Mouse (Mus musculus): ENCODE data around the gene Ephb2. TPM values are rescaled to one million over a fixed set of nuclear protein-coding genes. Genes with fewer than 3 reads are reported as not detected.

The Ephb2 gene
- total and polyA plus RNA-seq, 2 experiments from 2014 or later: 15.6 to 202 TPM

DNA sequence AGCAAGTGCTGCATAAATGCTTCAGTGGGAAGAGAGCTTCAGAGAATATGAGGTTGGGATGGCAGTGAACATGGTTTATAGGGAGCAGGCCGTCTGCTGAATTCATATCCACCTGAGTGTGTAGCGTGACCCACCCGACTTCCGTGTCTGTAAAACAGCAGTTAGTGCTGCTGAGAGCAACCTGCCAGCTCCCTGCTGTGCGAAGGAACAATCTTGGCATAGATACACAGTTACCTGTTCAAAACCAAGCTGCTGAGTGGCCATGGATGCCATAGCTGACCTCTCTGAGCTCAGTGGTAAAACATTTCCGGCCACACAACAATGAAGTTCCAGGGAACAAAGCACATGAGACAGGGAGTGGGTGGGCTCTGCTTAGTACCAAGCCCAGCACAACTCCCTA is 138.5 kb downstream of the Ephb2 start:
- no peaks in the 10 kb centered on the region; the same call in 1 of the 2 replicates for H3K4me1 ChIP-seq (ENCODE audit: insufficient read depth, low read length)
- ATAC-seq (ENCODE audit: low FRiP score) (no peak), DNase-seq (ENCODE audit: low spot score) (no peak)
- H3K4me2 ChIP-seq (ENCODE audit: low read depth, low read length, poor library complexity, severe bottlenecking): no peak overlapping the region
- no peaks in the 10 kb centered on the region for H3K27me3 ChIP-seq (ENCODE audit: insufficient read depth, low read length)
- peaks cover 30% of the 10 kb centered on the region for H3K36me3 ChIP-seq (ENCODE audit: insufficient read depth, low read length)
- H3K27ac ChIP-seq (ENCODE audit: low read depth, low read length): no peak overlapping the region
- H3K4me3 ChIP-seq (ENCODE audit: low read depth, low read length): no peak overlapping the region
- WGBS: 82% methylated on average over 6 of the region's 6 CpGs
- no peak for TF ChIP-seq CTCF (IDR thresholded peaks at IDR 0.05)
- no peak overlapping the region for H3K9ac ChIP-seq (replicated peaks; ENCODE audit: low read length, poor library complexity, severe bottlenecking)
- H3K9me3 ChIP-seq (ENCODE audit: low read length): no peaks in the 10 kb centered on the region

DNA sequence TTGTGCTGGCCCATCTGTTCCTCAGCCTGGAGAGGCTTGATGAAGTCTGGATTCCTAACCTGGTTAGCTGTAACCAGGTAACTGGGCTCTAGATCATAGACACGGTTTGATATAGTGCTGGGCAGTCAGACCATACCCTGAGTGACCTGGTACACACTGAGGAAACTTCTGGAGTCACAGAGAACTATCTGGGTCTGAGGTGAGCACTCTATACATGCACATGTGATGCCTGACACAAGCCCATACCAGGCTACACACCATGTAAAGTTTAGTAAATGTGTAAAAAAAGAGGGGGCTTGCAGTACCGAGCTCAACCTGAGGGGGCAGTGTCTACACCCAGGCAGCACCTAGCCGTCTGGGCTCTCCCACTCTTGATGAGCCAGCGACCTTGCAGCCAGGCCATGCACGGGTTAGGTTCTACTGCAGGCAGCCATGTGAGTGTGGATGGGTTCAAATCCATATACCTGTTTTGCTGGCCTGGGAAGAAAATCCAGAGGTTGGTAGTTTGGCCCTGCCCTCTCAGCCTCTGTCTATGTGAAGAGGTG is 139.3 kb downstream of the Ephb2 start:
- peak; percentile 93 for TF ChIP-seq CTCF (IDR thresholded peaks at IDR 0.05)
- no peak overlapping the region for H3K4me2 ChIP-seq (ENCODE audit: low read depth, low read length, poor library complexity, severe bottlenecking)
- H3K9ac ChIP-seq (replicated peaks; ENCODE audit: low read length, poor library complexity, severe bottlenecking): no peak overlapping the region
- H3K4me3 ChIP-seq (ENCODE audit: low read depth, low read length): no peak overlapping the region
- DNase-seq (ENCODE audit: low spot score) (peak; percentile 66), ATAC-seq (ENCODE audit: low FRiP score) (no peak)
- no peaks in the 10 kb centered on the region for H3K27me3 ChIP-seq (ENCODE audit: insufficient read depth, low read length)
- no peaks in the 10 kb centered on the region for H3K4me1 ChIP-seq (ENCODE audit: insufficient read depth, low read length)
- H3K36me3 ChIP-seq (ENCODE audit: insufficient read depth, low read length): peaks cover 37% of the 10 kb centered on the region
- no peak overlapping the region for H3K27ac ChIP-seq (ENCODE audit: low read depth, low read length)
- 22% methylated on average over 5 of the region's 5 CpGs for WGBS
- H3K9me3 ChIP-seq (ENCODE audit: low read length): no peaks in the 10 kb centered on the region

GRCm38 (mm10) chr4:136695696-136696095 is 140.1 kb downstream of the Ephb2 start:
- H3K36me3 ChIP-seq (ENCODE audit: insufficient read depth, low read length): peaks cover 37% of the 10 kb centered on the region
- 94% methylated on average over 9 of the region's 9 CpGs for WGBS
- ATAC-seq (ENCODE audit: low FRiP score): no peak

DNA sequence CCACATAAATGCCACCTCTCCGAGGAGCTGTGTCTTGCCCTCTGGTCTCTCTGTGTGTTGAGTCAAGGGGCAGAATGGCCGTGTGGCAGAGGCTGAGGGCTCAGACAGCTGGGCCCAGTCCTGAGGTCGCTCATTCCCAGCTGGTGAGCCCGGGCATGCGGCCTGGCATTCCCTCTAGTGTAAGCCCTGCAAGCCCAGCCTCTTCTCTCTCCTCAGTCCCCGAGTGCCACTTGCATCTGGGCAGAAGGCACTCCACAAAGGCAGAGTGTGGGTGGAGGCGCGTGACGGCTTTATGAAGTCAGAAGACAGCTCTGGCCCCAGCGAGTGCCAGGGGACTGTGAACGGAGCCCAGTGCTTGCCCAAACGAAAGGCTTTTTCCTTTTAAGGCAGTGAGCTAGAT is 145.8 kb downstream of the Ephb2 start:
- no peaks in the 10 kb centered on the region for H3K9me3 ChIP-seq (ENCODE audit: low read length)
- ATAC-seq (ENCODE audit: low FRiP score): no peak; the same call in 1 of the 2 replicates
- no peaks in the 10 kb centered on the region for H3K27me3 ChIP-seq (ENCODE audit: insufficient read depth, low read length)
- WGBS: 71% methylated on average over 12 of the region's 12 CpGs
- no peaks in the 10 kb centered on the region for H3K4me1 ChIP-seq (ENCODE audit: insufficient read depth, low read length)
- H3K4me2 ChIP-seq (ENCODE audit: low read depth, low read length, poor library complexity, severe bottlenecking): no peak overlapping the region
- H3K4me3 ChIP-seq (ENCODE audit: low read depth, low read length): no peak overlapping the region
- no peak overlapping the region for H3K27ac ChIP-seq (ENCODE audit: low read depth, low read length)
- peaks cover 41% of the 10 kb centered on the region for H3K36me3 ChIP-seq (ENCODE audit: insufficient read depth, low read length)
- H3K9ac ChIP-seq (replicated peaks; ENCODE audit: low read length, poor library complexity, severe bottlenecking): no peak overlapping the region
- peak; percentile 33 for DNase-seq (ENCODE audit: low spot score)
- TF ChIP-seq CTCF (IDR thresholded peaks at IDR 0.05): no peak

More at GRCm38 (mm10) chr4:136695696-136696095, 140.1 kb downstream of the Ephb2 start:
- Histone ChIP-seq H3K9me3 (ENCODE audit: low read length) (no peaks in the 10 kb centered on the region), H3K4me2 (ENCODE audit: low read depth, low read length, poor library complexity, severe bottlenecking) (no peak overlapping the region), H3K27ac (ENCODE audit: low read depth, low read length) (no peak overlapping the region), H3K4me1 (ENCODE audit: insufficient read depth, low read length) (no peaks in the 10 kb centered on the region), H3K9ac (replicated peaks; ENCODE audit: low read length, poor library complexity, severe bottlenecking) (no peak overlapping the region), H3K27me3 (ENCODE audit: insufficient read depth, low read length) (no peaks in the 10 kb centered on the region), H3K4me3 (ENCODE audit: low read depth, low read length) (no peak overlapping the region)
- DNase-seq (ENCODE audit: low spot score): no peak
- TF ChIP-seq CTCF (IDR thresholded peaks at IDR 0.05): no peak

DNA sequence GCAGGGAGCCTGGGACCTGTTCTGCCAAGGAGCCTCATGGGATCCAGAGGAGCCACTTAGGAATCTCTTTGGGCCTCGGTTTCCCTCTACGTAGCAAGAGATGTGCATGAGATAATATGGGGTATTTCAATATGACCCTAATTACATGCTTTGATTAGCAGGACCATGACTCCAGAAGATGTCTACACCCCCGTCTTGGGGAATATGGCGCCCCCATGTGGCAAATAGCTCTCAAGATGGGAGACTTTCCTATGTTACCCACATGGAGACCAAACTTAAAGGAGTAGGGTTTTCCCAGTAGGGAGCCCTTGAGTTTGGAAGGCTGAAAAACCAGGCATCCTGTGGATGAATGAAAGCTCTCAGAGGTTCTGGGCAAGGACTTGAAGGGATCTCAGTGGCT is 147.7 kb downstream of the Ephb2 start:
- H3K9me3 ChIP-seq (ENCODE audit: low read length): no peaks in the 10 kb centered on the region
- no peak overlapping the region for H3K4me2 ChIP-seq (ENCODE audit: low read depth, low read length, poor library complexity, severe bottlenecking)
- H3K4me3 ChIP-seq (ENCODE audit: low read depth, low read length): no peak overlapping the region
- peak; percentile 42 for TF ChIP-seq CTCF (IDR thresholded peaks at IDR 0.05)
- H3K4me1 ChIP-seq (ENCODE audit: insufficient read depth, low read length): no peaks in the 10 kb centered on the region
- no peak for DNase-seq (ENCODE audit: low spot score)
- H3K36me3 ChIP-seq (ENCODE audit: insufficient read depth, low read length): peaks cover 33% of the 10 kb centered on the region
- no peak overlapping the region for H3K9ac ChIP-seq (replicated peaks; ENCODE audit: low read length, poor library complexity, severe bottlenecking)
- 57% methylated on average over 4 of the region's 4 CpGs for WGBS
- no peak overlapping the region for H3K27ac ChIP-seq (ENCODE audit: low read depth, low read length)
- ATAC-seq (ENCODE audit: low FRiP score): no peak
- no peaks in the 10 kb centered on the region for H3K27me3 ChIP-seq (ENCODE audit: insufficient read depth, low read length)

GRCm38 (mm10) chr4:136685431-136685869 is 150.3 kb downstream of the Ephb2 start:
- Histone ChIP-seq H3K4me3 (ENCODE audit: low read depth, low read length) (no peak overlapping the region), H3K9ac (replicated peaks; ENCODE audit: low read length, poor library complexity, severe bottlenecking) (no peak overlapping the region), H3K27ac (ENCODE audit: low read depth, low read length) (no peak overlapping the region), H3K4me2 (ENCODE audit: low read depth, low read length, poor library complexity, severe bottlenecking) (no peak overlapping the region), H3K36me3 (ENCODE audit: insufficient read depth, low read length) (0 out of 2 replicates have a peak, but pooled peaks cover 19% of the 10 kb centered on the region), H3K4me1 (ENCODE audit: insufficient read depth, low read length) (no peaks in the 10 kb centered on the region), H3K9me3 (ENCODE audit: low read length) (no peaks in the 10 kb centered on the region), H3K27me3 (ENCODE audit: insufficient read depth, low read length) (no peaks in the 10 kb centered on the region)
- no peak for TF ChIP-seq CTCF (IDR thresholded peaks at IDR 0.05)
- ATAC-seq (ENCODE audit: low FRiP score) (no peak), DNase-seq (ENCODE audit: low spot score) (no peak)
- WGBS: 40% methylated on average over 10 of the region's 10 CpGs

Data from midbrain, postnatal 0 days (tissue).